Mouse (Mus musculus) liver, embryonic 14.5 days (tissue): ENCODE data around the gene Tex33. TPM values are rescaled to one million over a fixed set of nuclear protein-coding genes. Genes with fewer than 3 reads are reported as not detected.

ENCODE experiments used
- ATAC-seq: fragments of 200-750 bp; cut with Nextera tagmentation; 2 replicates; pipeline ENCODE4 v1.8.0; 2017; ENCODE audit warnings: moderate number of reproducible peaks, mild to moderate bottlenecking, moderate library complexity; ENCODE audit not compliant: insufficient read depth
- DNase-seq, 3 experiments: peaks; one replicate each; pipeline ENCODE4 v3.0.0-alpha.2; 2012 to 2013; ENCODE audit warnings: low read depth in 3 of 3, low spot score in 3 of 3
- H3K27ac ChIP-seq: fragments of 300-500 bp; sonication (generic); 2 replicates; pipeline ENCODE4 v1.5.1; 2014; ENCODE audit warnings: moderate library complexity, mild to moderate bottlenecking, control low read depth, inconsistent platforms
- H3K27me3 ChIP-seq: fragments of 300-500 bp; sonication (generic); 2 replicates; pipeline ENCODE4 v1.6.1; 2014; ENCODE audit warnings: mild to moderate bottlenecking, low read length, moderate library complexity; ENCODE audit not compliant: control insufficient read depth, insufficient read depth
- H3K36me3 ChIP-seq: fragments of 300-500 bp; sonication (generic); replicated peaks from 2 replicates; pipeline ENCODE4 v1.6.1; 2014; ENCODE audit warnings: low read depth; ENCODE audit not compliant: control insufficient read depth, insufficient read depth
- H3K4me1 ChIP-seq, 2 experiments: fragments of 200-500 bp in 1 of 2; fragments of 300-500 bp in 1 of 2; sonication (generic) in 1 of 2; replicated peaks; 2 replicates each; pipeline ENCODE4 v1.6.1; 2012 to 2014; ENCODE audit warnings: antibody characterized with exemption in 1 of 2, inconsistent platforms in 1 of 2, low read length in 1 of 2; ENCODE audit not compliant: control insufficient read depth in 2 of 2, insufficient read depth in 2 of 2
- H3K4me2 ChIP-seq: fragments of 300-500 bp; sonication (generic); 2 replicates; pipeline ENCODE4 v1.6.1; 2014; ENCODE audit warnings: low read depth, mild to moderate bottlenecking, control low read depth, moderate library complexity
- H3K4me3 ChIP-seq, 2 experiments: fragments of 200-500 bp in 1 of 2; fragments of 300-500 bp in 1 of 2; sonication (generic) in 1 of 2; 2 replicates each; pipeline ENCODE4 v1.5.1; 2012 to 2014; ENCODE audit warnings: low read depth in 2 of 2, low read length in 2 of 2, mild to moderate bottlenecking in 2 of 2, control low read depth in 1 of 2, inconsistent platforms in 1 of 2, moderate library complexity in 1 of 2; ENCODE audit not compliant: insufficient read depth in 1 of 2
- H3K9ac ChIP-seq: fragments of 300-500 bp; sonication (generic); replicated peaks from 2 replicates; pipeline ENCODE4 v1.6.1; 2014; ENCODE audit warnings: mild to moderate bottlenecking, control low read depth, moderate library complexity
- H3K9me3 ChIP-seq: fragments of 300-500 bp; sonication (generic); 2 replicates; pipeline ENCODE4 v1.6.1; 2016; ENCODE audit warnings: low read length, mixed read lengths; ENCODE audit not compliant: control insufficient read depth
- CTCF ChIP-seq: IDR thresholded peaks from 2 replicates; pipeline ENCODE4 v1.5.1; 2016; ENCODE audit warnings: antibody characterized with exemption, low read depth, control low read depth
- EP300 ChIP-seq: IDR thresholded peaks from 2 replicates; pipeline ENCODE4 v1.6.1; 2016; ENCODE audit warnings: antibody characterized with exemption, low read depth
- WGBS: fragments of 180-500 bp; shearing (Covaris S2); extraction: QIAGEN DNeasy Blood & Tissue Kit; methylation state at CpG from one replicate; pipeline ENCODE4 v1.1.7; 2014; ENCODE audit not compliant: insufficient replicate concordance; 5-methylcytosine and 5-hydroxymethylcytosine counted together
- microRNA-seq: library from miRNA; unstranded; fragments of <30 nt; microRNA quantifications from one replicate; pipeline ENCODE4, GENCODE M21; 2016
- polyA plus RNA-seq, 2 experiments: library from polyadenylated mRNA; depleted of rRNA in 1 of 2; stranded (reverse) in 1 of 2; unstranded in 1 of 2; fragments of >200 nt; fragmentation: Nextera tagmentation in 1 of 2; extraction: Ambion mirVana in 1 of 2; gene quantifications; 2 replicates each; pipeline versions ENCODE4 v1.2.1 to v1.2.3; 2012 to 2014

Tex33 gene
- polyA plus RNA-seq, 2 experiments = 0.08 TPM; not detected in 1

DNA sequence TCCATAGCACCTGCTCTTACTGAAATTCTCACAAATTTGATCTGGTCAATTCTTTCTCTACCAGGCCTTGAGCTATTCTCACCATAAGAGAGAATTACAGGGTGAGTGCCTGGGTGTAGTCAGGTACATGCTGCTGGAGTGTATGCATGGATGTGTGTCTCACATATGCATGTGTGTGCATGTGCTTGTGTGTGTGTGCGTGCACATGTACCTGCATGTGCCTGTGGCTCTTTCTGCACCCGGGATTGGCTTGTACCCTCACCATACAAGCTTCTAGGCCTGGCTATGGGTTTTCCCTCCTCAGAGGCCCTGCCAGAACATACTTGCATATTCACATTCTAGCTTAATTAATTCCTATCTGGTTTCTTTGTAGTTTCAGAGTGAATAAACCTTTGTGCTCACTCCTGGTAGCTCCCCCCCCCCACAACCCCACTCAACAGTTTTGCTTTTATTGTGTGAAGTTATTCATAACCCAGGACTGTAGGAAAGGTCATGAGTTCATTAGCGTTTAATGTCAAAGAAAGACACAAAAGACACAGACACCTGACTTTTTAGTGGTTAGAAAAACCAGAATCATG lies 67.1 kb downstream of the Tex33 start:
- Histone ChIP-seq H3K4me1 (no peaks in the 10 kb centered on the region), H3K4me3 (no peak overlapping the region), H3K9me3 (no peaks in the 10 kb centered on the region), H3K27me3 (no peaks in the 10 kb centered on the region), H3K9ac (no peak overlapping the region), H3K36me3 (no peaks in the 10 kb centered on the region), H3K4me2 (no peak overlapping the region), H3K27ac (no peak overlapping the region)
- ATAC-seq = no peak
- WGBS = 61% methylated on average over 3 of the region's 3 CpGs
- TF ChIP-seq CTCF = no peak
- no peak for TF ChIP-seq EP300
- no peak for DNase-seq

Small RNAs within 50 kb of the gene (microRNA-seq; reads per million reads assigned to microRNA genes)
- not detected for gene Mir7676-2

Other genes with a start within 250 kb of the Tex33 start
- 11.0 and 13.5 TPM in 2 replicates for gene Ift27, start 221.8 kb downstream of the Tex33 start, polyA plus RNA-seq (2012; rRNA removed)
- gene Ift27, start 221.8 kb downstream of the Tex33 start, polyA plus RNA-seq (2014; fragmentation: Nextera tagmentation; extraction: Ambion mirVana) = 37.8 and 40.8 TPM in 2 replicates
- not detected in 2 replicates for gene Pvalb, start 189.5 kb downstream of the Tex33 start, polyA plus RNA-seq (2012; rRNA removed)
- not detected in 2 replicates for gene Pvalb, start 189.5 kb downstream of the Tex33 start, polyA plus RNA-seq (2014; fragmentation: Nextera tagmentation; extraction: Ambion mirVana)
- gene Ncf4, start 151.1 kb downstream of the Tex33 start, polyA plus RNA-seq (2012; rRNA removed) = 23.8 and 32.0 TPM in 2 replicates
- 32.9 and 38.8 TPM in 2 replicates for gene Ncf4, start 151.1 kb downstream of the Tex33 start, polyA plus RNA-seq (2014; fragmentation: Nextera tagmentation; extraction: Ambion mirVana)
- gene Csf2rb2, start 90.2 kb downstream of the Tex33 start, polyA plus RNA-seq (2012; rRNA removed) = 1.6 and 1.9 TPM in 2 replicates
- 1.1 and 1.2 TPM in 2 replicates for gene Csf2rb2, start 90.2 kb downstream of the Tex33 start, polyA plus RNA-seq (2014; fragmentation: Nextera tagmentation; extraction: Ambion mirVana)
- 4.3 and 4.5 TPM in 2 replicates for gene Csf2rb, start 70.2 kb downstream of the Tex33 start, polyA plus RNA-seq (2012; rRNA removed)
- gene Csf2rb, start 70.2 kb downstream of the Tex33 start, polyA plus RNA-seq (2014; fragmentation: Nextera tagmentation; extraction: Ambion mirVana) = 5.0 and 5.9 TPM in 2 replicates
- gene Tst, start 10.0 kb upstream of the Tex33 start, polyA plus RNA-seq (2012; rRNA removed) = 90.5 and 90.6 TPM in 2 replicates
- gene Tst, start 10.0 kb upstream of the Tex33 start, polyA plus RNA-seq (2014; fragmentation: Nextera tagmentation; extraction: Ambion mirVana) = 168 and 179 TPM in 2 replicates
- gene Mpst, start 10.5 kb upstream of the Tex33 start, polyA plus RNA-seq (2012; rRNA removed) = 90.7 and 101 TPM in 2 replicates
- gene Mpst, start 10.5 kb upstream of the Tex33 start, polyA plus RNA-seq (2014; fragmentation: Nextera tagmentation; extraction: Ambion mirVana) = 6.0 and 6.8 TPM in 2 replicates
- gene Kctd17, start 32.7 kb upstream of the Tex33 start, polyA plus RNA-seq (2012; rRNA removed) = 7.1 and 8.7 TPM in 2 replicates
- gene Kctd17, start 32.7 kb upstream of the Tex33 start, polyA plus RNA-seq (2014; fragmentation: Nextera tagmentation; extraction: Ambion mirVana) = 3.0 and 3.3 TPM in 2 replicates
- 11.9 and 14.4 TPM in 2 replicates for gene Tmprss6, start 72.7 kb upstream of the Tex33 start, polyA plus RNA-seq (2012; rRNA removed)
- 9.8 and 10.7 TPM in 2 replicates for gene Tmprss6, start 72.7 kb upstream of the Tex33 start, polyA plus RNA-seq (2014; fragmentation: Nextera tagmentation; extraction: Ambion mirVana)
- gene Il2rb, start 99.4 kb upstream of the Tex33 start, polyA plus RNA-seq (2012; rRNA removed) = 0.26 and 0.29 TPM in 2 replicates
- gene Il2rb, start 99.4 kb upstream of the Tex33 start, polyA plus RNA-seq (2014; fragmentation: Nextera tagmentation; extraction: Ambion mirVana) = 0.37 and 0.52 TPM in 2 replicates
- 4.1 and 4.6 TPM in 2 replicates for gene C1qtnf6, start 135.5 kb upstream of the Tex33 start, polyA plus RNA-seq (2012; rRNA removed)
- 4.7 and 5.0 TPM in 2 replicates for gene C1qtnf6, start 135.5 kb upstream of the Tex33 start, polyA plus RNA-seq (2014; fragmentation: Nextera tagmentation; extraction: Ambion mirVana)
- gene Sstr3, start 148.8 kb upstream of the Tex33 start, polyA plus RNA-seq (2012; rRNA removed) = 0.01 and 0.02 TPM in 2 replicates
- gene Sstr3, start 148.8 kb upstream of the Tex33 start, polyA plus RNA-seq (2014; fragmentation: Nextera tagmentation; extraction: Ambion mirVana) = 0.03 TPM in 1 of 2 replicates, not detected in the other
- 57.5 and 69.6 TPM in 2 replicates for gene Rac2, start 176.9 kb upstream of the Tex33 start, polyA plus RNA-seq (2012; rRNA removed)
- 108 and 117 TPM in 2 replicates for gene Rac2, start 176.9 kb upstream of the Tex33 start, polyA plus RNA-seq (2014; fragmentation: Nextera tagmentation; extraction: Ambion mirVana)
- 6.4 and 7.6 TPM in 2 replicates for gene Cyth4, start 201.1 kb upstream of the Tex33 start, polyA plus RNA-seq (2012; rRNA removed)
- 4.3 and 4.9 TPM in 2 replicates for gene Cyth4, start 201.1 kb upstream of the Tex33 start, polyA plus RNA-seq (2014; fragmentation: Nextera tagmentation; extraction: Ambion mirVana)